Mouse (Mus musculus): ENCODE data around the gene Olfr357. TPM values are rescaled to one million over a fixed set of nuclear protein-coding genes. Genes with fewer than 3 reads are reported as not detected.

Olfr357 gene
- not detected in 2 replicates for polyA plus RNA-seq (2011; ENCODE audit: insufficient read length, low read depth, missing spikeins)

- H3K27ac ChIP-seq (ENCODE audit: insufficient read depth, low read length), result no peak within 1 kb of the TSS
- no peak within 1 kb of the TSS for H3K4me3 ChIP-seq (ENCODE audit: insufficient read depth, low read length)
- TF ChIP-seq CTCF (IDR thresholded peaks at IDR 0.05; ENCODE audit: borderline replicate concordance, insufficient read depth, low read length) (no peak), POLR2A (IDR thresholded peaks at IDR 0.05; ENCODE audit: low read depth, low read length) (no peak)
- no peaks in the 10 kb centered on the region for H3K4me1 ChIP-seq (ENCODE audit: control insufficient read depth, insufficient read depth, low read length)
These were observed at the start of gene Olfr357 for GRCm38 (mm10) chr2:36993527-36993926. TSS of gene Olfr357 (plus strand) at chr2:36993827.

DNA sequence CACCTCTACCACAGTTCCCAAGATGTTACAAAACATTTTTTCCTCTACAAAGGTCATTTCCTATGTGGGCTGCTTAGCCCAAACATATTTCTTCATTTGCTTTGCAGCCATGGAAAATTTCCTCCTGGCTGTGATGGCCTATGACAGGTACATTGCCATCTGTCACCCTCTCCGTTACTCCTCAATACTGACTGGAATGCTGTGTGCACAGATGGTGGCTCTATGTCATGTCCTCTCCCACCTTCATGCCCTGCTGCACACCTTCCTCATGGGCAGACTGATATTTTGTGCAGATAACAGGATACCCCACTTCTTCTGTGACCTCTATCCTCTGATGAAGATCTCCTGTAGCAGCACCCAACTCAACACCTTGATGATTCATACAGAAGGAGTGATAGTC lies 3.4 kb downstream of the Olfr357 start:
- TF ChIP-seq POLR2A (IDR thresholded peaks at IDR 0.05; ENCODE audit: low read depth, low read length) (no peak), CTCF (IDR thresholded peaks at IDR 0.05; ENCODE audit: borderline replicate concordance, insufficient read depth, low read length) (no peak)
- Histone ChIP-seq H3K4me1 (ENCODE audit: control insufficient read depth, insufficient read depth, low read length) (no peaks in the 10 kb centered on the region), H3K27ac (ENCODE audit: insufficient read depth, low read length) (no peak overlapping the region), H3K4me3 (ENCODE audit: insufficient read depth, low read length) (no peak overlapping the region)

- Histone ChIP-seq H3K4me1 (ENCODE audit: control insufficient read depth, insufficient read depth, low read length) (no peaks in the 10 kb centered on the region), H3K4me3 (ENCODE audit: insufficient read depth, low read length) (no peak within 1 kb of the TSS), H3K27ac (ENCODE audit: insufficient read depth, low read length) (no peak within 1 kb of the TSS)
- TF ChIP-seq POLR2A (IDR thresholded peaks at IDR 0.05; ENCODE audit: low read depth, low read length) (no peak), CTCF (IDR thresholded peaks at IDR 0.05; ENCODE audit: borderline replicate concordance, insufficient read depth, low read length) (no peak)
These were observed 15.6 kb downstream of the Olfr357 start, which contains the start of gene Olfr358 for GRCm38 (mm10) chr2:37009235-37009634. TSS of gene Olfr358 (minus strand) at chr2:37009335.

Other genes starting within 250 kb of the Olfr357 start
- gene Olfr348, start 209.6 kb upstream of the Olfr357 start, polyA plus RNA-seq (2011; ENCODE audit: insufficient read length, low read depth, missing spikeins), result not detected in 2 replicates
- not detected in 2 replicates for gene Olfr50, start 203.3 kb upstream of the Olfr357 start, polyA plus RNA-seq (2011; ENCODE audit: insufficient read length, low read depth, missing spikeins)
- gene Olfr3, start 176.8 kb upstream of the Olfr357 start, polyA plus RNA-seq (2011; ENCODE audit: insufficient read length, low read depth, missing spikeins), result not detected in 2 replicates
- not detected in 2 replicates for gene Olfr350, start 147.5 kb upstream of the Olfr357 start, polyA plus RNA-seq (2011; ENCODE audit: insufficient read length, low read depth, missing spikeins)
- gene Olfr351, start 131.2 kb upstream of the Olfr357 start, polyA plus RNA-seq (2011; ENCODE audit: insufficient read length, low read depth, missing spikeins), result not detected in 2 replicates
- gene Olfr352, start 125.4 kb upstream of the Olfr357 start, polyA plus RNA-seq (2011; ENCODE audit: insufficient read length, low read depth, missing spikeins), result 0.21 TPM in 1 of 2 replicates, not detected in the other
- gene Olfr353, start 100.9 kb upstream of the Olfr357 start, polyA plus RNA-seq (2011; ENCODE audit: insufficient read length, low read depth, missing spikeins), result not detected in 2 replicates
- gene Olfr354, start 88.1 kb upstream of the Olfr357 start, polyA plus RNA-seq (2011; ENCODE audit: insufficient read length, low read depth, missing spikeins), result not detected in 2 replicates
- gene Olfr355, start 64.9 kb upstream of the Olfr357 start, polyA plus RNA-seq (2011; ENCODE audit: insufficient read length, low read depth, missing spikeins), result not detected in 2 replicates
- gene Olfr356, start 56.7 kb upstream of the Olfr357 start, polyA plus RNA-seq (2011; ENCODE audit: insufficient read length, low read depth, missing spikeins), result not detected in 2 replicates
- not detected in 2 replicates for gene Olfr358, start 15.5 kb downstream of the Olfr357 start, polyA plus RNA-seq (2011; ENCODE audit: insufficient read length, low read depth, missing spikeins)
- not detected in 2 replicates for gene Olfr360, start 71.9 kb downstream of the Olfr357 start, polyA plus RNA-seq (2011; ENCODE audit: insufficient read length, low read depth, missing spikeins)
- not detected in 2 replicates for gene Olfr361, start 95.5 kb downstream of the Olfr357 start, polyA plus RNA-seq (2011; ENCODE audit: insufficient read length, low read depth, missing spikeins)
- gene Olfr362, start 124.1 kb downstream of the Olfr357 start, polyA plus RNA-seq (2011; ENCODE audit: insufficient read length, low read depth, missing spikeins), result not detected in 2 replicates
- not detected in 2 replicates for gene Olfr364-ps1, start 145.5 kb downstream of the Olfr357 start, polyA plus RNA-seq (2011; ENCODE audit: insufficient read length, low read depth, missing spikeins)
- not detected in 2 replicates for gene Olfr365, start 194.4 kb downstream of the Olfr357 start, polyA plus RNA-seq (2011; ENCODE audit: insufficient read length, low read depth, missing spikeins)
- gene Olfr366, start 217.7 kb downstream of the Olfr357 start, polyA plus RNA-seq (2011; ENCODE audit: insufficient read length, low read depth, missing spikeins), result 0.12 TPM in 1 of 2 replicates, not detected in the other

All from embryonic fibroblast, embryonic 13.5 days (primary cell).